Mouse (Mus musculus) E14TG2a.4 (cell line): ENCODE results near the gene Upf3b.

Experiments used
- CTCF ChIP-seq: conservative IDR thresholded peaks from 2 replicates; pipeline ENCODE4 v1.5.1; 2014; ENCODE audit warnings: low read length
- NANOG ChIP-seq: IDR thresholded peaks from 2 replicates; pipeline ENCODE4 v1.6.1; 2014; ENCODE audit warnings: borderline replicate concordance, low read length, mixed read lengths
- POU5F1 ChIP-seq: IDR thresholded peaks from 2 replicates; pipeline ENCODE4 v1.6.1; 2014; ENCODE audit warnings: low read length, borderline replicate concordance

DNA sequence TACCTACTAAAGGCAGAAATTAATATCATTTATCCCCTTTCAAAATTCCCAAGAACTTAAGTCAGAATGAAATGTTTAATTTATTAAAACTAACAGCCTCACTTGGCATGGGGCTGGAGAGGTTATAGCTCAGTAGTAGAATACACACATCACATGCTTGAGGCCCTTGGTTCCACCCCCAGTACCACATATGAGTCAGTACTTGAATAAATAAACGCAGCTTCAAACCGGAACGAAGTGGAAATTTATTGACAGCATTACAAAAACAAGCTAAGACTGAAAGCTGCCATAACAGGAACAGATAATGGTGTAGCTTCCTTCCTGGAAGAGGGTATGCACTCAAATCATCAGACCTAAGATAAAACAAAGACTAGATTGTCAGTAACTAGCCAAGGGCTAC lies 18.7 kb downstream of the Upf3b start:
- TF ChIP-seq CTCF (no peak), POU5F1 (no peak), NANOG (no peak)
